Mouse (Mus musculus) neural tube, embryonic 14.5 days (tissue): Measurements from ENCODE around the gene Pex26. TPM values are rescaled to one million over a fixed set of nuclear protein-coding genes. Genes with fewer than 3 reads are reported as not detected.

ENCODE experiments used
- ATAC-seq: fragments of 200-750 bp; cut with Nextera tagmentation; 2 replicates; pipeline ENCODE4 v1.8.0; 2017; ENCODE audit warnings: low read depth, mild to moderate bottlenecking, moderate TSS enrichment, moderate library complexity
- H3K27ac ChIP-seq: fragments of 300-500 bp; sonication (generic); 2 replicates; pipeline ENCODE4 v1.5.1; 2014; ENCODE audit warnings: low read depth, mild to moderate bottlenecking, control low read depth, low read length, moderate library complexity, mixed read lengths
- H3K27me3 ChIP-seq: fragments of 300-500 bp; sonication (generic); 2 replicates; pipeline ENCODE4 v1.6.1; 2014; ENCODE audit warnings: low read length; ENCODE audit not compliant: control insufficient read depth, insufficient read depth
- H3K36me3 ChIP-seq: fragments of 300-500 bp; sonication (generic); 2 replicates; pipeline ENCODE4 v1.6.1; 2014; ENCODE audit warnings: low read length, mixed read lengths; ENCODE audit not compliant: control insufficient read depth, insufficient read depth
- H3K4me1 ChIP-seq: fragments of 300-500 bp; sonication (generic); 2 replicates; pipeline ENCODE4 v1.6.1; 2014; ENCODE audit warnings: low read length; ENCODE audit not compliant: control insufficient read depth, insufficient read depth
- H3K4me2 ChIP-seq: fragments of 300-500 bp; sonication (generic); 2 replicates; pipeline ENCODE4 v1.6.1; 2014; ENCODE audit warnings: mild to moderate bottlenecking, low read depth, low read length, control low read depth
- H3K4me3 ChIP-seq: fragments of 300-500 bp; sonication (generic); 2 replicates; pipeline ENCODE4 v1.5.1; 2014; ENCODE audit warnings: low read depth, low read length, control low read depth, mixed read lengths
- H3K9ac ChIP-seq: fragments of 300-500 bp; sonication (generic); replicated peaks from 2 replicates; pipeline ENCODE4 v1.6.1; 2014; ENCODE audit warnings: low read depth, mild to moderate bottlenecking, control low read depth, low read length, mixed read lengths
- H3K9me3 ChIP-seq: fragments of 300-500 bp; sonication (generic); 2 replicates; pipeline ENCODE4 v1.6.1; 2016; ENCODE audit warnings: low read length; ENCODE audit not compliant: control insufficient read depth
- WGBS: fragments of 180-500 bp; shearing (Covaris S2); extraction: QIAGEN DNeasy Blood & Tissue Kit; methylation state at CpG from one replicate; pipeline ENCODE4 v1.1.7; 2014; 5-methylcytosine and 5-hydroxymethylcytosine counted together
- polyA plus RNA-seq: library from polyadenylated mRNA; unstranded; fragments of >200 nt; fragmentation: Nextera tagmentation; extraction: Ambion mirVana; gene quantifications from 2 replicates; pipeline ENCODE4 v1.2.1, GENCODE M21; 2014

The Pex26 gene
- polyA plus RNA-seq, 1 experiment from 2014 or later: 13.7 TPM

GRCm38 (mm10) chr6:121219406-121219805 is 35.9 kb downstream of the Pex26 start:
- no peak for ATAC-seq
- Histone ChIP-seq H3K36me3 (no peaks in the 10 kb centered on the region), H3K9me3 (no peaks in the 10 kb centered on the region), H3K27me3 (no peaks in the 10 kb centered on the region), H3K27ac (no peak overlapping the region), H3K4me3 (no peak overlapping the region), H3K9ac (no peak overlapping the region), H3K4me2 (no peak overlapping the region), H3K4me1 (no peaks in the 10 kb centered on the region)
- 84% methylated on average over 4 of the region's 4 CpGs for whole genome bisulfite sequencing

DNA sequence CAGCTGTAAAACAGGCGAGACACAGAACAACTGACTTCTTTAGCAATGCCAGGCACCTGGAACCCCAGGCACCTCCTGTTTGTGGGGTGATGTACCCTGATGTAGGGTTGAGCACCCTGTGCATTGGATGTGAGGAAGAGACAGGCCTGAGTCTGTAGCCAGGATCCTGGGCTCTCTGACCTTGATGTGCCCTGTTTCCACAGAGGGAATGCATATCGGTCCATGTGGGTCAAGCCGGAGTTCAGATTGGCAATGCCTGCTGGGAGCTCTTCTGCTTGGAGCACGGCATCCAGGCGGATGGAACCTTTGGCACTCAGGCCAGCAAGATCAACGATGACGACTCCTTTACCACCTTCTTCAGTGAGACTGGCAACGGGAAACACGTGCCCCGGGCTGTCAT is 36.7 kb downstream of the Pex26 start:
- H3K9me3 ChIP-seq: no peaks in the 10 kb centered on the region
- no peaks in the 10 kb centered on the region for H3K4me1 ChIP-seq
- H3K27me3 ChIP-seq: no peaks in the 10 kb centered on the region
- no peak overlapping the region for H3K4me2 ChIP-seq
- ATAC-seq: no peak
- no peaks in the 10 kb centered on the region for H3K36me3 ChIP-seq
- H3K4me3 ChIP-seq: no peak overlapping the region
- WGBS: 93% methylated on average over 10 of the region's 10 CpGs
- H3K9ac ChIP-seq: no peak overlapping the region
- no peak overlapping the region for H3K27ac ChIP-seq

GRCm38 (mm10) chr6:121221876-121222597 is 38.6 kb downstream of the Pex26 start:
- no peaks in the 10 kb centered on the region for H3K4me1 ChIP-seq
- no peak overlapping the region for H3K9ac ChIP-seq
- no peaks in the 10 kb centered on the region for H3K27me3 ChIP-seq
- no peaks in the 10 kb centered on the region for H3K36me3 ChIP-seq
- H3K4me2 ChIP-seq: no peak overlapping the region
- no peaks in the 10 kb centered on the region for H3K9me3 ChIP-seq
- no peak overlapping the region for H3K27ac ChIP-seq
- ATAC-seq: no peak
- 88% methylated on average over 8 of the region's 8 CpGs for WGBS
- H3K4me3 ChIP-seq: no peak overlapping the region

- Histone ChIP-seq H3K27me3 (no peaks in the 10 kb centered on the region), H3K9ac (no peak overlapping the region), H3K4me2 (no peak overlapping the region), H3K9me3 (no peaks in the 10 kb centered on the region), H3K27ac (no peak overlapping the region), H3K4me3 (no peak overlapping the region), H3K4me1 (no peaks in the 10 kb centered on the region), H3K36me3 (no peaks in the 10 kb centered on the region)
- WGBS: 97% methylated on average over 14 of the region's 14 CpGs
- ATAC-seq: no peak
Measured at GRCm38 (mm10) chr6:121223001-121223400, 39.5 kb downstream of the Pex26 start.

GRCm38 (mm10) chr6:121224067-121224466 is 40.6 kb downstream of the Pex26 start:
- H3K4me3 ChIP-seq: no peak overlapping the region
- H3K4me1 ChIP-seq: no peaks in the 10 kb centered on the region
- H3K36me3 ChIP-seq: no peaks in the 10 kb centered on the region
- no peaks in the 10 kb centered on the region for H3K27me3 ChIP-seq
- H3K27ac ChIP-seq: no peak overlapping the region
- ATAC-seq: no peak
- WGBS: 76% methylated on average over 5 of the region's 5 CpGs
- no peak overlapping the region for H3K9ac ChIP-seq
- no peak overlapping the region for H3K4me2 ChIP-seq
- H3K9me3 ChIP-seq: no peaks in the 10 kb centered on the region

- Histone ChIP-seq H3K9me3 (no peaks in the 10 kb centered on the region), H3K27ac (no peak overlapping the region), H3K4me1 (no peaks in the 10 kb centered on the region), H3K4me2 (no peak overlapping the region), H3K36me3 (no peaks in the 10 kb centered on the region), H3K9ac (no peak overlapping the region), H3K27me3 (no peaks in the 10 kb centered on the region), H3K4me3 (no peak overlapping the region)
- WGBS: 18% methylated on average over 6 of the region's 6 CpGs
- ATAC-seq: no peak
Measured at GRCm38 (mm10) chr6:121224993-121225392, 41.5 kb downstream of the Pex26 start.

DNA sequence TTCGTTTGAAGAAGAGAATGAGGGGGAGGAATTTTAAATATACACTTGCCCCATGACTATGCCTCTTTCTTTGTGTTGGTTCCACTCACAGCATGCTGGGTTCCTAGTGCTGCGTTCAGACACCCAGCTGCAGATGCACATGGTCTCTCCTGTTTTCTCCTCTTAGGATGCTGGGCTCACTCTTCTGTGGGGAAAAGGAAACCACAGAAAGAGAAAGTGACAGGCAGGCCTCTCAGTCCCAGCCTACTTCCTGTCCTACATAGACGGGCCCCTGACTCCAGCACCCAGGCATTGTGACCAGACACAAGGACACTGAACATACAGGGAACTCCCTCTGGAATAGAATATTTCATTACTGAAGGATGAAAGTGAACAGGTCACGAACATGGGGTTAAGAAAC is 42.6 kb downstream of the Pex26 start:
- Histone ChIP-seq H3K4me3 (no peak overlapping the region), H3K9ac (no peak overlapping the region), H3K36me3 (no peaks in the 10 kb centered on the region), H3K4me2 (no peak overlapping the region), H3K27ac (no peak overlapping the region), H3K27me3 (no peaks in the 10 kb centered on the region), H3K9me3 (no peaks in the 10 kb centered on the region), H3K4me1 (no peaks in the 10 kb centered on the region)
- ATAC-seq: no peak
- 77% methylated on average over 4 of the region's 4 CpGs for WGBS

DNA sequence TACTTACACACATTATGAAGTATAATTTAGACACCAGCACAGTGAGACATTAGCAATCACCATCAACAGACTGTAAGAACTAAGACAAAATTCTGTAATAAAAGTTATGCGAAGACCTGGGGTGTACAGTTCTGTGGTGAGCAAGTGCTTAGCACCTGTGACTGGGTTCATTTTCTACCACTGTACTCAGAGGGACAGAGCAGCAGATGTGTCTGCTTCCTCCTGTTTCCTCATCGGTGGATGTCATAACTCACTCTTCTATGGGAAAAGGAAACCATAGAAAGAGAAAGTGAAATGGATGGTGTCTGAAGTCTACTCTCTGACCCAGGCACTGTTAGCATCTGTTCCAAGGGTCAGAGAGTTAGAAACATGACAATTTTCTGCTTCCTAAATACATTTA is 43.3 kb downstream of the Pex26 start:
- no peak for ATAC-seq
- no peak overlapping the region for H3K4me3 ChIP-seq
- no peaks in the 10 kb centered on the region for H3K27me3 ChIP-seq
- H3K9ac ChIP-seq: no peak overlapping the region
- WGBS: 79% methylated on average over 2 of the region's 2 CpGs
- H3K4me2 ChIP-seq: no peak overlapping the region
- H3K27ac ChIP-seq: no peak overlapping the region
- H3K4me1 ChIP-seq: no peaks in the 10 kb centered on the region
- no peaks in the 10 kb centered on the region for H3K9me3 ChIP-seq
- no peaks in the 10 kb centered on the region for H3K36me3 ChIP-seq

GRCm38 (mm10) chr6:121228421-121228820 is 45.0 kb downstream of the Pex26 start:
- ATAC-seq: no peak
- no peak overlapping the region for H3K4me3 ChIP-seq
- WGBS: 78% methylated on average over 8 of the region's 8 CpGs

More at GRCm38 (mm10) chr6:121228421-121228820, 45.0 kb downstream of the Pex26 start:
- Histone ChIP-seq H3K9ac (no peak overlapping the region), H3K4me2 (no peak overlapping the region), H3K4me1 (no peaks in the 10 kb centered on the region), H3K9me3 (no peaks in the 10 kb centered on the region), H3K27me3 (no peaks in the 10 kb centered on the region), H3K27ac (no peak overlapping the region), H3K36me3 (no peaks in the 10 kb centered on the region)
